Mouse (Mus musculus) adrenal gland, adult (tissue): ENCODE results near the gene Gm14401.
"Not testable (repeated sequence)": the region's sequence is repeated elsewhere in the genome, so short reads cannot be mapped to it uniquely, and the experiment has no call there.

Source experiments
- DNase-seq, 2 experiments: peaks; one replicate each; pipeline ENCODE4 v3.0.0; 2022 to 2023; ENCODE audit warnings: low spot score in 1 of 2; ENCODE audit not compliant: inconsistent age in 2 of 2

Gm14401 gene

DNA sequence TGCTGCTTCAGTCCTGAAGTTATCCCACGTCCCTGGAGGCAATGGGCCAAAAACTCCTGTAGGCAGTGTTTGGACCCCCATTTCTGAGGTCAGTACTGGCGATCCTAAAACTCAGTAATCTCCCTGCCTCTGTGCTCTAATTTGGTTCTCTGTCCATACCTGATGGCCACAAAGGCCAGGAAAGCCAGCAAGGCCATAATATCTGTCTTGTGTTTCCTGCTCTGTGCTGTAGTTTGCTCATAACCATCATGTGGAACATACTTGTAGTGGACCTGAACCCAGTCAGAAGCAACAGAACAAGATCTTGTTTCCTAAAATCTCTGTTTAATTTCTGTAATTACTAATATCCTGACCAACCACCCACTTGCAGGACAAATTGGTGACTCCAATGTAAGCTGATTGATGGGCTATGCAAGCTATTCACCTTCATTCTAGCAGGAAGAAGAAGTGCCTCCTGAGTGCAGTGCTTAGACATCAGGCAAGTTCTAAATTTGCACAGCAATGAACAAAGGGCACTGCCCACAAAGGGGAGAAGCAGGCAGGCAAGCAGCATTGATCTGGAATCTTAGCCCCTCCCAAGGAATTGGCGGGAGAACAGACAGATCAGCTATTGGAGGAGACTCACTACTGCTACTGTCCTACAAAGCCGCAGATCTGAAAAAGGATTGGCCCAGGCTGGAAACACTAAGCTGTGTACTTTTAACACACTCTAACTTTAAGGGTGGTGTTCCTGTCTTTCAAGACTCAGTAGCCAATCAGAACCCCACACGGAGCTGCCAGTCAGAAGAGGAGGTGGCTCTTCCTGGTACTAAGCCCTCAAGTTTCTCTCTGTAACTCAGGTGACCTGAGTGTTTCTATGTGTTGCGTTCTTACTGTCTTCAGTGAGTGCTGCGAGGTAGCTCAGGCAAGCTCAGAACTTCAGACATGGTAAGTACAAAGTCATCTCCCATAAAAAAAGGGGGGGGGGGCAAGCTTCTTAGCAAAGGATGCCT lies at the start of gene Gm14401:
Gene Gm14401, plus strand, starts transcription at position 889 of the 992 bp plus-strand sequence.
- peak in 1 of 2 experiments; percentile 33 for DNase-seq

DNA sequence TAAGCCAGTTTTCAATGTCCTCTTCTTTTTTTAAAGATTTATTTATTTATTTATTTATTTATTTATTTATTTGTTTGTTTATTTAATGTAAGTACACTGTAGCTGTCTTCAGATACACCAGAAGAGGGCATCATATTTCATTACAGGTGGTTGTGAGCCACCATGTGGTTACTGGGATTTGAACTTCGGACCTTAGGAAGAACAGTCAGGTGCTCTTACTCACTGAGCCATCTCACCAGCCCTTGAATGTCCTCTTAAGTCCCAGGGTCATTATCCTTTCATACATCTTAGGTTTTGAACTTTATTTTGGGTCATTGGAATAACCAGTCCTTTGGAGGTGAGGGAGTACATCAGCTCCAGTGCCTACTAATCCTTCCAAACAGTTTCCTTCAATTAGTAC lies 1.3 kb upstream of the Gm14401 start:
- DNase-seq = not testable (repeated sequence)

DNA sequence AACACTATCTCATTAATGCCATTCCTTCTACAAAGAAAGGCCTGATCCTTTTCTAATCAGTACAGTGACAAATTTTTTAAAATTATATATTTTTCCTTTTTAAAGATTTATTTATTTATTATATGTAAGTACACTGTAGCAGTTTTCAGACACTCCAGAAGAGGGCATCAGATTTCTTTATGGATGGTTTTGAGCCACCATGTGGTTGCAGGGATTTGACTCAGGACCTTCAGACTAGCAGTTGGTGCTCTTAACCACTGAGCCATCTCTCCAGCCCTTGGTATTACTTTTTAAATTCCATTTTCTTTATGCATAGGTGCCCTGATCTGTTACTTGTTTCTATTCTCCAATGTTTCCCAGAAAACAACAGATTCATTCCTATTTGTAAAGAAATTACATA lies 895 bp downstream of the Gm14401 start:
- DNase-seq = peak in 1 of 2 experiments; percentile 59

DNA sequence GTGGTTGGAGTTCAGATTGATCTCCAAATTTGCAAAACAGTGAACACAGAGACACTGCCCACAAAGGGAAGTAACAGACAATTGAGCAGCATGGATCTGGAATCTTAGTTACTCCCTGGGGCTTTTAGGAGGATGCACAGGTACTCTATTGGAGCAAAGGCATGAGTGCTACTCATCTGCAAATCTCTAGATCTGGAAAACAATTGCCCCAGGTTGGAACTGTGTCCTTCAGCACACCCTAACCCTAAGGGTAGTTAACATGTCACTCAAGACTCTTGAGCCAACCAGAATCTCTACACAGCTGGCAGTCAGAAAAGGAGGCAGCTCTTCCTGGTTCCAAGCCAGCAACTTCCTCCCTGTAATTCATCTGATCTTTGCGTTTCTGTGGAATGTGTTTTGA lies 5.7 kb downstream of the Gm14401 start:
- DNase-seq = not testable (repeated sequence)

DNA sequence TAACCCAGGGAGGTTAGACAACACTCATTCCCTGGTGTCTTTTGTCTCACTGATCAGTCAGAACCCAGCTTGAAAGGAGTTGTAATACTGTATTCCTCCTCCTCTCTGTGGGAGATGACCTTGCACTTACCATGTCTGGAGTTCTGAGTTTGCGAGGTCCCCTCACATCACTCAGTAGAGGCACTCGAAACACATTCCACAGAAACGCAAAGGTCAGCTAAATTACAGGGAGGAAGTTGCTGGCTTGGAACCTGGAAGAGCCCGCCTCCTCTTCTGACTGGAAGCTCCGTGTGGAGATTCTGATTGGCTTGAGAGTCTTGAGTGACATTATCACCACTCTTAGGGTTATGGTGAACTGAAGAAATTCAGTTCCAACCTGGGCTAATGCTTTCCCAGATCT lies 35.0 kb downstream of the Gm14401 start:
- DNase-seq = not testable (repeated sequence)

DNA sequence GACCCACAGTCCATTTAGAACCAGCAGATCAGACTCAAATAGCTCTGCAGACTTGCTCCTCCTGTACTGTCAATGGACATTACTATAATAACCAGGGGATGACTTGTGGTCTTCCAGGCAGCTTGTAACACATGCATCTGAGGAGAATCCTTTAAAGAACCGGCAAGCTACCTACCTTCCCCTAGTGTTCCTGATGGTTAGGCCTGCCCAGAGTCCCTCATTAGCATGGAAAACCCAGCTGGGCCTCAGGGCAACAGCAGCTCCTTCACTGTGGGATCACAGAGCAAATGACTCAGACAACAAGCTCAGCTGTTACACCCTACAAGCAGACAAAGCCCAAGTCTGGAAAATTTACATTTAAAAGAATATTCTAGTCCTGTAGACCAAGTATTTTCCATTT lies 55.0 kb downstream of the Gm14401 start:
- not testable (repeated sequence) for DNase-seq
